Mouse (Mus musculus): Measurements from ENCODE around the gene Ugdh. TPM values are rescaled to one million over a fixed set of nuclear protein-coding genes. Genes with fewer than 3 reads are reported as not detected.

The Ugdh gene
- polyA plus RNA-seq, 1 experiment from 2014 or later, result 70.3 TPM

DNA sequence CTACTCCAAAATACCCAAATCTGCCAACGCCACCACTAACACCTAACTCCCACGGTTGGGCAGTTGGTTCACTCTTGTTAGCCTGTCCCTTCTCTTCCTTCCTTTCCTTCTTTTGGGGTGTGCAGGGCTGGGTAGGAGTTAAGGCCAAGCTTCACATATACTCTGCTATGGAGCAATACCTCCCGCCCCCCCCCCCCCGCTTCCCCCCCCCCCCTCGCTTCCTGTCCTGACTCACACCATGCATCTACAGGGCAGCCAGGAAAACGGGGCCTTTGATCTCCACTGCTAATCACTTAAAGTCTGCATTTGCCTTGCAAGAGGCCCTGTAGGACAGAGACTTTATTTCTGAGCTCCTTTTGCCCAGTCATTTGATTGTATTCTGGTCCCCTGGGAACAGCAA, 9.2 kb upstream of the Ugdh start:
- ATAC-seq (ENCODE audit: low FRiP score) (no peak), DNase-seq (ENCODE audit: low spot score) (no peak)
- H3K27me3 ChIP-seq (ENCODE audit: control insufficient read depth, insufficient read depth, low read length), result no peaks in the 10 kb centered on the region
- 80% methylated on average over 3 of the region's 6 CpGs for WGBS
- no peak overlapping the region for H3K27ac ChIP-seq (ENCODE audit: low read depth, low read length)
- no peak overlapping the region for H3K4me2 ChIP-seq (replicated peaks; ENCODE audit: low read depth, low read length)
- no peaks in the 10 kb centered on the region for H3K36me3 ChIP-seq (ENCODE audit: control insufficient read depth, insufficient read depth, low read length)
- no peak overlapping the region for H3K9ac ChIP-seq (ENCODE audit: low read depth, low read length)
- H3K4me1 ChIP-seq (replicated peaks; ENCODE audit: control insufficient read depth, insufficient read depth, low read length), result no peaks in the 10 kb centered on the region
- no peaks in the 10 kb centered on the region for H3K9me3 ChIP-seq (ENCODE audit: control insufficient read depth, low read length)
- H3K4me3 ChIP-seq (ENCODE audit: low read depth, low read length), result no peak overlapping the region

DNA sequence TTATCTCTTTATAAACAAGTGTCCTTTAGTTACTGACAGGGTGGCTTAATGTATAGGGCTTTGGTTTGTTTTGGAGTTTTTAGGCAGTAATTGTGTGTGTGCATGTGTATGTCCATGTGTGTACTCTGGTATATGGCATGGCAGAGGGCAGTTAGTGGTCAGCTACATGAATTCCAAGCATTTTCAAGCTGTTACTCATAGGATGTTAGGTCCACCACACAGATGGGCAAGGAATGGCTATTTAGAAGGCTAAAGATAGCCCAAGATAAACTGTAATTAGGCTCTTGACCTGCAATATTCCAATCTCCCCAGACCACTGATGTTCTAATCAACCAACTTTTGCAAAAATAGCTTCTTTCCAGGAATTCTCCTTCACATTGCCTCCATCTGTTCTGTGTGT, 2.3 kb upstream of the Ugdh start:
- no peak overlapping the region for H3K27ac ChIP-seq (ENCODE audit: low read depth, low read length)
- no peaks in the 10 kb centered on the region for H3K4me1 ChIP-seq (replicated peaks; ENCODE audit: control insufficient read depth, insufficient read depth, low read length)
- H3K4me3 ChIP-seq (ENCODE audit: low read depth, low read length), result no peak overlapping the region
- H3K4me2 ChIP-seq (replicated peaks; ENCODE audit: low read depth, low read length), result no peak overlapping the region
- ATAC-seq (ENCODE audit: low FRiP score) (no peak), DNase-seq (ENCODE audit: low spot score) (no peak)
- H3K9ac ChIP-seq (ENCODE audit: low read depth, low read length), result no peak overlapping the region
- H3K36me3 ChIP-seq (ENCODE audit: control insufficient read depth, insufficient read depth, low read length), result no peaks in the 10 kb centered on the region
- no peaks in the 10 kb centered on the region for H3K27me3 ChIP-seq (ENCODE audit: control insufficient read depth, insufficient read depth, low read length)
- no peaks in the 10 kb centered on the region for H3K9me3 ChIP-seq (ENCODE audit: control insufficient read depth, low read length)

GRCm38 (mm10) chr5:65435363-65435805, 365 bp downstream of the Ugdh start:
- no peaks in the 10 kb centered on the region for H3K4me1 ChIP-seq (replicated peaks; ENCODE audit: control insufficient read depth, insufficient read depth, low read length)
- peak overlapping the region; percentile 72 for H3K4me2 ChIP-seq (replicated peaks; ENCODE audit: low read depth, low read length)
- no peaks in the 10 kb centered on the region for H3K36me3 ChIP-seq (ENCODE audit: control insufficient read depth, insufficient read depth, low read length)
- H3K9me3 ChIP-seq (ENCODE audit: control insufficient read depth, low read length), result no peaks in the 10 kb centered on the region
- WGBS, result 0% methylated on average over 41 of the region's 47 CpGs
- H3K27ac ChIP-seq (ENCODE audit: low read depth, low read length), result peak overlapping the region; percentile 71; the same call in 1 of the 2 replicates
- H3K4me3 ChIP-seq (ENCODE audit: low read depth, low read length), result peak overlapping the region; percentile 82
- DNase-seq (ENCODE audit: low spot score) (no peak), ATAC-seq (ENCODE audit: low FRiP score) (no peak)
- H3K9ac ChIP-seq (ENCODE audit: low read depth, low read length), result peak overlapping the region; percentile 83
- H3K27me3 ChIP-seq (ENCODE audit: control insufficient read depth, insufficient read depth, low read length), result no peaks in the 10 kb centered on the region

DNA sequence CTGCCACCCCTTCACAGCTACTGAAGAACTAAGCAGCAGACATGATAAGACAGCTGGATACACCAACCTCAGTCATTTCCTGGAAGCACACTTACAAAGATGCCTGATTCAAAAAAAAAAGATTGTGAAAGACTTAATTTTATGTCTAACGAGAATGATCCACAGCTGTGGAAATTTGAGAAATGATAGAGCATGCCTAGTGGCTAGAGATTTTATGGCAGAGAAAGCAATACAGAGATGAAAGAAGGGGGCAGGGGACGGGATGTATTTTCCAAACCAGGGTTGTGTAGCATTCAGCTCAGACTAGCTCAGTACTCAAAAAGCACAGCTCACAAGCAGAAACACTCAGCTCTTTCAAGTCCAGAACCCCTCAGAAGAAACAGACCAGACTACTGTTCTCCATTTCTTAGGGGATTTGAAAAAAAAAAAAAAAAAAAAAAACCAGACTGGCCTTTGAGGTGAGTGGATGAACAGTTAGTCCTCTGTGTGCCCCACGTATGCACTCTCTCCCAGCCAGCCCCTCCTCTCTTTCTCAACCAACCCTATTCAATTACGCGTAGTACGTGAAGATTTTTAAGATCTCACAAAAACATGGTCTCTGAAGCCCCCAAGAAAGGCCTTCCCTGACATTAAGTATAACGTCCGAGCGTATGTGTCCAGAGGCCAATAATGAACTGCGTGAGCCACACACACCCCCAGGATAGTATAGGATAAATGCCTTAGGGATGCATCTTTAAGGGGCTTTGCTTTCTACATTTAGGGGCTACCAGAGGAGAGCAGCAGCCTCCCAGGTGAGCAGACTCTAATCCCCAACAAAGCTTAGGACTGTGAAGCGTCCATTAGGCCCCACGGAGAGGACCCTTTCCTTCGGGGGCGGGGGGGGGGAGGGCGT, 1.0 kb downstream of the Ugdh start:
- Histone ChIP-seq H3K27me3 (ENCODE audit: control insufficient read depth, insufficient read depth, low read length) (no peaks in the 10 kb centered on the region), H3K4me1 (replicated peaks; ENCODE audit: control insufficient read depth, insufficient read depth, low read length) (no peaks in the 10 kb centered on the region), H3K9me3 (ENCODE audit: control insufficient read depth, low read length) (no peaks in the 10 kb centered on the region), H3K27ac (ENCODE audit: low read depth, low read length) (peak overlapping the region; percentile 71; the same call in 1 of the 2 replicates), H3K4me3 (ENCODE audit: low read depth, low read length) (peak overlapping the region; percentile 82), H3K36me3 (ENCODE audit: control insufficient read depth, insufficient read depth, low read length) (no peaks in the 10 kb centered on the region), H3K4me2 (replicated peaks; ENCODE audit: low read depth, low read length) (peak overlapping the region; percentile 72), H3K9ac (ENCODE audit: low read depth, low read length) (peak overlapping the region; percentile 83)
- 7% methylated on average over 15 of the region's 15 CpGs for WGBS
- ATAC-seq (ENCODE audit: low FRiP score) (peak; percentile 21; the same call in 1 of the 2 replicates), DNase-seq (ENCODE audit: low spot score) (peak; percentile 52)

GRCm38 (mm10) chr5:65429441-65429840, 6.3 kb downstream of the Ugdh start:
- ATAC-seq (ENCODE audit: low FRiP score), result no peak
- no peak overlapping the region for H3K27ac ChIP-seq (ENCODE audit: low read depth, low read length)
- H3K4me1 ChIP-seq (replicated peaks; ENCODE audit: control insufficient read depth, insufficient read depth, low read length), result no peaks in the 10 kb centered on the region
- no peak overlapping the region for H3K4me3 ChIP-seq (ENCODE audit: low read depth, low read length)
- DNase-seq (ENCODE audit: low spot score), result no peak
- no peaks in the 10 kb centered on the region for H3K36me3 ChIP-seq (ENCODE audit: control insufficient read depth, insufficient read depth, low read length)
- no peaks in the 10 kb centered on the region for H3K9me3 ChIP-seq (ENCODE audit: control insufficient read depth, low read length)
- H3K9ac ChIP-seq (ENCODE audit: low read depth, low read length), result no peak overlapping the region
- H3K27me3 ChIP-seq (ENCODE audit: control insufficient read depth, insufficient read depth, low read length), result no peaks in the 10 kb centered on the region
- H3K4me2 ChIP-seq (replicated peaks; ENCODE audit: low read depth, low read length), result no peak overlapping the region
- 87% methylated on average over 5 of the region's 5 CpGs for WGBS

DNA sequence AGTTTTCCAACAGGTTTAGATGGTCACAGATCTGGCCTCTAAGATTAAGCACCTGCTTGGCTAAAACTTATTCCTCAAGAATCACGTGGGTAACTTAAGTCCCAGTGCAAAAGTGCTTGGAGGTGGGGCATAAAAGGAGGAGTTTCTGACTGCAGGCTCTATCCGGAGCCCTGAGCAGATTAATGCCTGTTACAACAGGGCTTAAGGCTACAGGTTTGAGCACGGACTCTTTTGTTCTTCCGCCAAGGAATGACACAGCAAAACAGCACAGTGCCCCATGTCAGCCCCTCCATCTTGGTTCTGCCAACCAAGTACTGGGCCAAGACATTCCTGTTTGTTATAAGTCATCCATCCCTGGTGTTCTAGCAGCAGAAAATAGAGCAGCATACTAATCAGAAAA, 7.4 kb downstream of the Ugdh start:
- Histone ChIP-seq H3K4me3 (ENCODE audit: low read depth, low read length) (no peak overlapping the region), H3K27me3 (ENCODE audit: control insufficient read depth, insufficient read depth, low read length) (no peaks in the 10 kb centered on the region), H3K4me2 (replicated peaks; ENCODE audit: low read depth, low read length) (no peak overlapping the region), H3K27ac (ENCODE audit: low read depth, low read length) (no peak overlapping the region), H3K36me3 (ENCODE audit: control insufficient read depth, insufficient read depth, low read length) (no peaks in the 10 kb centered on the region), H3K4me1 (replicated peaks; ENCODE audit: control insufficient read depth, insufficient read depth, low read length) (no peaks in the 10 kb centered on the region), H3K9me3 (ENCODE audit: control insufficient read depth, low read length) (no peaks in the 10 kb centered on the region), H3K9ac (ENCODE audit: low read depth, low read length) (no peak overlapping the region)
- ATAC-seq (ENCODE audit: low FRiP score) (no peak), DNase-seq (ENCODE audit: low spot score) (no peak)
- 53% methylated on average over 4 of the region's 4 CpGs for WGBS

DNA sequence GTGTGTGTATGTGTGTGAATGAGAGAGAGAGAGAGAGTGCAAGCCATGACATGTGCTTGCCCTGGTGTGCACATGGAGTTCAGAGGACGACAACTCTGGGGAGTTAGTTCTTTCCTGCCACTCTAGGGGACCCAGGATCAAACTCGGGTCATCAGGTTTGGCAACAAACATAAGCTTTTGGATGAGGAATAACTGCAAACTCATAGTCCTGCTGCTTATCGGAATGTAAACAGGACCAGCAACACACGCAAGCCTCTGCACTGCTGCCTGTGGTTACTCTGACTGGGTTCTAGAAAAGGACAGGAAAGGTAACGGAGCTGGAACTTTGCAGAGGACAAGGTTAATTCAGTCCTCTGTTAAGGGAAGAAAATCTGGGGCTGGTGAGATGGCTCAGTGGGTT, 10.5 kb downstream of the Ugdh start:
- H3K9ac ChIP-seq (ENCODE audit: low read depth, low read length), result no peak overlapping the region
- ATAC-seq (ENCODE audit: low FRiP score) (no peak), DNase-seq (ENCODE audit: low spot score) (no peak)
- H3K4me3 ChIP-seq (ENCODE audit: low read depth, low read length), result no peak overlapping the region
- no peak overlapping the region for H3K4me2 ChIP-seq (replicated peaks; ENCODE audit: low read depth, low read length)
- H3K9me3 ChIP-seq (ENCODE audit: control insufficient read depth, low read length), result no peaks in the 10 kb centered on the region
- H3K27me3 ChIP-seq (ENCODE audit: control insufficient read depth, insufficient read depth, low read length), result no peaks in the 10 kb centered on the region
- H3K4me1 ChIP-seq (replicated peaks; ENCODE audit: control insufficient read depth, insufficient read depth, low read length), result no peaks in the 10 kb centered on the region
- no peak overlapping the region for H3K27ac ChIP-seq (ENCODE audit: low read depth, low read length)
- WGBS, result 93% methylated on average over 5 of the region's 5 CpGs
- H3K36me3 ChIP-seq (ENCODE audit: control insufficient read depth, insufficient read depth, low read length), result no peaks in the 10 kb centered on the region

DNA sequence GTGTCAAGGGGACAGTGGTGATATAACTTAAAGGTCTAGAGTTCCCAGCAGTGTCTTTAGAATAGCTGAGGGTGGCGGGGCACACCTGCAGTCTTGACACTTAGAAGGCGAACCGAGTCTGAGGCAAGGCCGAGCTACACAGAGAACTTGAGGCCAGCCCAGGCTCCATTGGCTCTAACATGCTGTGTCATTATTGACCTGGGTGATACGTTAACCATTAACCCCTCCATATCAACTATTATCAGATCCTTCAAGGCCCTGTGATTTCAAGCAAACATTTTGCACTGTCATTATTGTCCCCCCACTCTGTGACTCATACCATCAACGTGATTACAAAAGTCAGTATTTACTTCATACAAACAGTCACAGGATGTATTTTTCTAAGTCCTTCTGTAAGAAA, 11.5 kb downstream of the Ugdh start:
- H3K9me3 ChIP-seq (ENCODE audit: control insufficient read depth, low read length), result no peaks in the 10 kb centered on the region
- ATAC-seq (ENCODE audit: low FRiP score) (no peak), DNase-seq (ENCODE audit: low spot score) (no peak)
- no peak overlapping the region for H3K4me2 ChIP-seq (replicated peaks; ENCODE audit: low read depth, low read length)
- H3K4me3 ChIP-seq (ENCODE audit: low read depth, low read length), result no peak overlapping the region
- 93% methylated on average over 6 of the region's 6 CpGs for WGBS
- H3K27me3 ChIP-seq (ENCODE audit: control insufficient read depth, insufficient read depth, low read length), result no peaks in the 10 kb centered on the region
- H3K4me1 ChIP-seq (replicated peaks; ENCODE audit: control insufficient read depth, insufficient read depth, low read length), result no peaks in the 10 kb centered on the region
- no peak overlapping the region for H3K27ac ChIP-seq (ENCODE audit: low read depth, low read length)
- no peaks in the 10 kb centered on the region for H3K36me3 ChIP-seq (ENCODE audit: control insufficient read depth, insufficient read depth, low read length)
- no peak overlapping the region for H3K9ac ChIP-seq (ENCODE audit: low read depth, low read length)

- no peak overlapping the region for H3K27ac ChIP-seq (ENCODE audit: low read depth, low read length)
- no peaks in the 10 kb centered on the region for H3K4me1 ChIP-seq (replicated peaks; ENCODE audit: control insufficient read depth, insufficient read depth, low read length)
- DNase-seq (ENCODE audit: low spot score) (no peak), ATAC-seq (ENCODE audit: low FRiP score) (no peak)
- no peaks in the 10 kb centered on the region for H3K36me3 ChIP-seq (ENCODE audit: control insufficient read depth, insufficient read depth, low read length)
- no peak overlapping the region for H3K4me3 ChIP-seq (ENCODE audit: low read depth, low read length)
- no peaks in the 10 kb centered on the region for H3K27me3 ChIP-seq (ENCODE audit: control insufficient read depth, insufficient read depth, low read length)
- H3K9ac ChIP-seq (ENCODE audit: low read depth, low read length), result no peak overlapping the region
- WGBS, result 92% methylated on average over 8 of the region's 8 CpGs
- H3K9me3 ChIP-seq (ENCODE audit: control insufficient read depth, low read length), result no peaks in the 10 kb centered on the region
- H3K4me2 ChIP-seq (replicated peaks; ENCODE audit: low read depth, low read length), result no peak overlapping the region
Measured at GRCm38 (mm10) chr5:65422803-65423202, 12.9 kb downstream of the Ugdh start.
